Mouse (Mus musculus): ENCODE data around the gene Krt23.

Krt23 gene

DNA sequence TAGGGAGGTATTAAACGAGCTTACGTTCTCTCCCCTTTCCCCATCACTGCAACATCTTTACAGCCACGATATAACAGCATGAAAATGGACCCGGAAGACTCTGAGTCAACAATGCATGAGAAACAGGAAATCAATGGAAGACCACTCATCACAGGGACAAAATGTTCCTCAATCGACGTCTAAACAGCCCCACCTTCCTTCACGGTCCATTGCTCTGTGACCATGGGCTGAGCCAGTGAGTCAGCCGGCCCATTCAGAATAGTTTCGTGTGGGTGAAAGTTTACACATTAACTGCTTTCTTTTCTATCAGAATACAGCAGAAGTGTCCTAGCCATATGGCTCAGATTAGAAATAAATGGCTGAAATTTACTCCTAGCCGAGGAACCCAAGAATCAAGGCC is 38.2 kb downstream of the Krt23 start:
- DNase-seq (ENCODE audit: extremely low read depth, low read depth, low spot score), result no peak

DNA sequence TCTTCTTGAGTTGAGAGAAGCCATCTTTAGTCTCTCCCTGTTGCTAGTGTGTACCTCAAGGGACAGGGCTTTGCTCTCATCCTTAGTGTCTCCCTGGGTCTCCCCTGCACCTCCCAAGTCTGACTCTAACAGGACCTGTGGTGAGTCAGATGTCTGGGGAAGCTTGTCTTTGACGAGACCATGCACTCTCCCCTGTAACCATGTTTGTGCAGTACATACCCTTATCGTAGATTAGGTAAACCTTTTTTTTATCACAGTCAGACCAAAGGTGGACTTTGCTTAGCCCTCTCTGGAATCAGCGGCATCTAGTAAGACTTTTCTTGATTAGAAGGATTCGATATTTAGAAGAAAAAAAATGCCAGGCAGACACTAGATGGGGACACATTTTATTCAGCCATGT is 38.9 kb downstream of the Krt23 start:
- no peak for DNase-seq (ENCODE audit: extremely low read depth, low read depth, low spot score)

- no peak for DNase-seq (ENCODE audit: extremely low read depth, low read depth, low spot score)
These were observed 44.2 kb downstream of the Krt23 start for GRCm38 (mm10) chr11:99448769-99449168.

GRCm38 (mm10) chr11:99441220-99441619 is 51.7 kb downstream of the Krt23 start:
- no peak for DNase-seq (ENCODE audit: extremely low read depth, low read depth, low spot score)

DNA sequence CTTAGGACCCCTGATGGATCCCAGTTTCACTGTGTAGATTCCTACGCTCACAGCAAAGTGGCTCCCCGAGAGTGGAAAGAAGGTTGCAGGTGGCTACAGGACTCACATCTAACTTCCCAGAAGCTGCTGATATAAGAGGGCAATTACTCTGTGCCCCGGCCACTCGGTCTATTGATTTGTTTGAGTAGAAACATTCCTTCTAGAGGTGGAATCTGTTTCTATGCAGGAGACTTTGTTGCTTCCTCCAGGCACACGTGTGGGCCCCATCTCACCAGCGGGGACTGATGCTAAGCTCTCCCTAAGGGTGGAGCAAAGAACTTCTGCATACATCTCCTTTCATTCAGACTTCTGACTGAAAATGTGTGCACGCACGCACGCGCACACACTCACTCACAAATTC is 53.5 kb downstream of the Krt23 start:
- DNase-seq (ENCODE audit: extremely low read depth, low read depth, low spot score), result no peak

DNA sequence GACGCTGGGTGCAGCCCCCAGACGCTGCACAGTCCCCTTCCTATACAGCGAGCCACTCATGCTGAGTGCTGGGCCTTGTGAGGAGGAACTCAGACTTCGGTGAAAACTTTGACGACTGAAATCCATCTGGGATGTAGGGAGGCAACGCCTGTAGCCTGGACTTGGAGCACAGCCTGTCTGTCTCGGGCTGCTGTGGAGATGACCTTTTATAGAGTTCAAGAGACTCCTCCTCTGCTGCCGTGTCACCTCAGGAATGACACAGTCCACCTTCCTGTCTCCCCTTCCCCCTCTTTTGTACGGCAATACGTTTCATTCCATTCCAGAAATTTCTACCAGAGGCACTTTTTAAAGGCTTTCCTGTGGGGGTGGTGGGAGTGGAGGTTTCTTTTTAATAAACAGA is 55.0 kb downstream of the Krt23 start, which contains the start of gene Krt20:
Gene Krt20, minus strand, starts transcription at position 179 of the 400 bp plus-strand sequence.
- DNase-seq (ENCODE audit: extremely low read depth, low read depth, low spot score), result no peak

DNA sequence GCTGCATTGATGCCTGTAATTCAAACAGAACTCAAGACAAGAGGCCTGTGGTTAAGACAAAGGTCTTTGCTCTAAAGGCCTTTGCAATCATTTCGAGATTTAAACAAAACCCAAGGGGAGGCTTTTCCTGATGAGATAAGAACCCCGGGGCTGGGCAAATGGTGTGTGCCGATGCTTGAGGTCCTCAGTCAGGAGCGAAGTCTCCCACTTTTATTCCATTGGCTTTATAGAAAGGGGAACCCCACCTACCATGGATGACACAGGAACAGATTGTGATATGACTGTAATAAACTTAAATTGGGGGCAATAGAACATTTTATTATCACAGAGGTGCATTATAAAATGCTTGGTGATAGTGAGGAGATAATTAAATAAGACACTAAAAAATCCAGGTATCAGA is 56.3 kb downstream of the Krt23 start:
- no peak for DNase-seq (ENCODE audit: extremely low read depth, low read depth, low spot score)

GRCm38 (mm10) chr11:99430670-99431069 is 62.3 kb downstream of the Krt23 start:
- no peak for DNase-seq (ENCODE audit: extremely low read depth, low read depth, low spot score)

Data from fat pad, adult 2 months (tissue).